Mouse (Mus musculus) spleen, adult 2 months (tissue): ENCODE data around the gene Mettl16.

ENCODE experiments used
- CTCF ChIP-seq: fragments of 200-500 bp; IDR thresholded peaks from 2 replicates; pipeline ENCODE4 v1.5.1; 2011; ENCODE audit warnings: mild to moderate bottlenecking, inconsistent platforms; ENCODE audit not compliant: insufficient read depth, insufficient read length, insufficient replicate concordance; ENCODE audit errors: extremely low read depth
- POLR2A ChIP-seq: fragments of 200-500 bp; IDR thresholded peaks from 2 replicates; pipeline ENCODE4 v1.6.1; 2011; ENCODE audit warnings: low read depth, low read length, inconsistent platforms

- no peak for TF ChIP-seq CTCF
- TF ChIP-seq POLR2A = no peak
Observed at GRCm38 (mm10) chr11:74865252-74865651, 94.6 kb downstream of the Mettl16 start.
